Mouse (Mus musculus) small intestine, adult 2 months (tissue): ENCODE measurements around the gene Lrrc40. TPM values are rescaled to one million over a fixed set of nuclear protein-coding genes. Genes with fewer than 3 reads are reported as not detected.

ENCODE experiments used
- H3K27ac ChIP-seq: fragments of 200-500 bp; 2 replicates; pipeline ENCODE4 v1.5.1; 2012; ENCODE audit warnings: low read depth, low read length, control low read depth, inconsistent platforms; ENCODE audit not compliant: insufficient read depth
- H3K27me3 ChIP-seq: fragments of 200-500 bp; 2 replicates; pipeline ENCODE4 v1.6.1; 2012; ENCODE audit warnings: mild to moderate bottlenecking, moderate library complexity, low read length, inconsistent platforms; ENCODE audit not compliant: control insufficient read depth, insufficient read depth
- H3K36me3 ChIP-seq: fragments of 200-500 bp; 2 replicates; pipeline ENCODE4 v1.6.1; 2012; ENCODE audit warnings: mild to moderate bottlenecking, low read length, control low read depth, inconsistent platforms; ENCODE audit not compliant: control insufficient read depth, insufficient read depth
- H3K4me1 ChIP-seq: fragments of 200-500 bp; 2 replicates; pipeline ENCODE4 v1.6.1; 2012; ENCODE audit warnings: low read length, inconsistent platforms, mixed read lengths; ENCODE audit not compliant: control insufficient read depth, insufficient read depth, insufficient read length
- H3K4me3 ChIP-seq: fragments of 200-500 bp; 2 replicates; pipeline ENCODE4 v1.5.1; 2012; ENCODE audit warnings: low read depth, mild to moderate bottlenecking, control low read depth, inconsistent platforms, low read length, moderate library complexity
- CTCF ChIP-seq: fragments of 200-500 bp; IDR thresholded peaks from 2 replicates; pipeline ENCODE4 v1.5.1; 2012; ENCODE audit warnings: low read depth, mild to moderate bottlenecking, control low read depth, inconsistent platforms, low read length, moderate library complexity, mixed read lengths; ENCODE audit not compliant: insufficient replicate concordance, insufficient read length; ENCODE audit errors: extremely low read depth
- POLR2A ChIP-seq: fragments of 200-500 bp; IDR thresholded peaks from 2 replicates; pipeline ENCODE4 v1.6.1; 2012; ENCODE audit warnings: low read depth, mild to moderate bottlenecking, control low read depth, inconsistent platforms, low read length, moderate library complexity
- WGBS: fragments of 180-500 bp; shearing (Covaris S2); methylation state at CpG from one replicate; pipeline ENCODE4 v1.1.7; 2018; 5-methylcytosine and 5-hydroxymethylcytosine counted together
- polyA plus RNA-seq: library from polyadenylated mRNA; depleted of rRNA; stranded (reverse); fragments of >200 nt; gene quantifications from 2 replicates; pipeline ENCODE4 v1.2.3, GENCODE M21; 2012

The Lrrc40 gene
- polyA plus RNA-seq, 1 experiment = 1.4 TPM

GRCm38 (mm10) chr3:158065256-158065655 is 28.8 kb downstream of the Lrrc40 start:
- WGBS = 92% methylated on average over 2 of the region's 2 CpGs

GRCm38 (mm10) chr3:158067916-158068315 is 31.5 kb downstream of the Lrrc40 start:
- Histone ChIP-seq H3K27ac (no peak overlapping the region), H3K4me3 (no peak overlapping the region), H3K4me1 (no peaks in the 10 kb centered on the region), H3K27me3 (no peaks in the 10 kb centered on the region), H3K36me3 (peaks cover 8% of the 10 kb centered on the region)
- TF ChIP-seq POLR2A (no peak), CTCF (no peak)
- WGBS = 83% methylated on average over 7 of the region's 7 CpGs

More at GRCm38 (mm10) chr3:158065256-158065655, 28.8 kb downstream of the Lrrc40 start:
- no peak overlapping the region for H3K27ac ChIP-seq
- TF ChIP-seq POLR2A (no peak), CTCF (no peak)
- H3K36me3 ChIP-seq = peaks cover 8% of the 10 kb centered on the region
- no peaks in the 10 kb centered on the region for H3K27me3 ChIP-seq
- H3K4me3 ChIP-seq = no peak overlapping the region
- no peaks in the 10 kb centered on the region for H3K4me1 ChIP-seq

GRCm38 (mm10) chr3:158068613-158069263 is 32.3 kb downstream of the Lrrc40 start:
- no peak for TF ChIP-seq POLR2A
- TF ChIP-seq CTCF = no peak
- H3K27ac ChIP-seq = no peak overlapping the region
- H3K4me1 ChIP-seq = no peaks in the 10 kb centered on the region
- 80% methylated on average over 9 of the region's 9 CpGs for WGBS
- H3K27me3 ChIP-seq = no peaks in the 10 kb centered on the region
- no peak overlapping the region for H3K4me3 ChIP-seq
- H3K36me3 ChIP-seq = peaks cover 5% of the 10 kb centered on the region

DNA sequence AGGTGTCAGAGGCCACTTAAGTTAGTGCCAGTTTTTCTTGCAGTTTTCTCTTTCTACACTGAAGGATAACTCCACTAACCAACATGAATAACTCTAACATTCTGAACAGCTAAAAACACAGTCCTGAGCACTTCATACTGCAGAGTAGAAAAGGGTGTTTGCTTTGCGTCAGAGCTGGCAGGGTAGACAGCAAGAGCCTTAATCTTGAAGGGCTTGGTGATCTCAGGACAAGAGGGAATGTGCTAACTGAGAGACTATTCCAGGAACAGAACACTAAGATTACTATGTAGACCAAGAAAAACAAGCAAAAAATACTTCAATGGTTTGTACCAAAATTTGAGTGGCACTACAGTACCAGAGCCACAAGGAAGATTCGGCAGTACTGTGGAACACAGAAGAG is 38.5 kb downstream of the Lrrc40 start:
- no peaks in the 10 kb centered on the region for H3K36me3 ChIP-seq
- H3K4me1 ChIP-seq = no peaks in the 10 kb centered on the region
- H3K27me3 ChIP-seq = no peaks in the 10 kb centered on the region
- TF ChIP-seq POLR2A = no peak
- H3K27ac ChIP-seq = no peak overlapping the region
- no peak overlapping the region for H3K4me3 ChIP-seq
- 74% methylated on average over 2 of the region's 2 CpGs for WGBS

GRCm38 (mm10) chr3:158076685-158077379 is 40.4 kb downstream of the Lrrc40 start:
- no peak overlapping the region for H3K4me3 ChIP-seq
- H3K27ac ChIP-seq = no peak overlapping the region
- H3K36me3 ChIP-seq = no peaks in the 10 kb centered on the region
- no peak for TF ChIP-seq CTCF
- no peaks in the 10 kb centered on the region for H3K4me1 ChIP-seq
- 34% methylated on average over 4 of the region's 4 CpGs for WGBS
- no peaks in the 10 kb centered on the region for H3K27me3 ChIP-seq

GRCm38 (mm10) chr3:158077380-158077772 is 40.9 kb downstream of the Lrrc40 start:
- H3K27me3 ChIP-seq = no peaks in the 10 kb centered on the region
- H3K4me3 ChIP-seq = no peak overlapping the region
- 20% methylated on average over 1 of the region's 1 CpGs for WGBS
- TF ChIP-seq POLR2A = no peak
- H3K36me3 ChIP-seq = no peaks in the 10 kb centered on the region
- H3K27ac ChIP-seq = no peak overlapping the region
- no peaks in the 10 kb centered on the region for H3K4me1 ChIP-seq

DNA sequence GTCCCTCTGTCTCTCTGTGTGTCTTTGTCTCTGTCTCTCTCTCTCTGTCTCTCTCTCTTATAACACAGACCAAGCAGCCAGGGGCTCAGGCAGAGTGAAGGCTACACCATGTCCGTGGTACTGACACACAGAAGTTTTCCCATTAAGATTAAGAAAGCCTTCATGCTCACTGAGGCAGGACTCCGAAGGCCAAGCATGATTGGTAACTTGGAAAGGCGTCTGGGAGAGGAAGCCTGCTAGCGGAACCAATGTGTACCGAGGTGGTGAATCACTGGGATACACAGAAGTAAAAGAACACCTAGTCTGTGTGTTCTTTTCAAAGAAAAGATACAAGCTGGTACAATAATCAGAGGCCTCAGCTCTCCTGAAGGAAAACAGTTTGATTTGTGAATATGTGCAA is 41.4 kb downstream of the Lrrc40 start:
- Histone ChIP-seq H3K4me1 (no peaks in the 10 kb centered on the region), H3K27ac (no peak overlapping the region), H3K4me3 (no peak overlapping the region), H3K27me3 (no peaks in the 10 kb centered on the region), H3K36me3 (no peaks in the 10 kb centered on the region)
- no peak for TF ChIP-seq CTCF
- TF ChIP-seq POLR2A = no peak
- 72% methylated on average over 5 of the region's 5 CpGs for WGBS

GRCm38 (mm10) chr3:158091601-158092000 is 55.1 kb downstream of the Lrrc40 start:
- no peaks in the 10 kb centered on the region for H3K36me3 ChIP-seq
- H3K4me3 ChIP-seq = no peak overlapping the region
- no peaks in the 10 kb centered on the region for H3K27me3 ChIP-seq
- TF ChIP-seq CTCF (no peak), POLR2A (no peak)
- H3K4me1 ChIP-seq = no peaks in the 10 kb centered on the region
- WGBS = 80% methylated on average over 3 of the region's 3 CpGs
- no peak overlapping the region for H3K27ac ChIP-seq
